Mouse (Mus musculus) megakaryocyte progenitor cell, adult 5-6 weeks (primary cell): Measurements from ENCODE around the gene Thsd7a. TPM values are rescaled to one million over a fixed set of nuclear protein-coding genes. Genes with fewer than 3 reads are reported as not detected.
A peak's percentile ranks its signal among the peaks of the same experiment; 100 is the strongest.

Source experiments
- ATAC-seq: replicated peaks from 2 replicates; pipeline ENCODE4 v1.8.0; 2016; ENCODE audit warnings: mild to moderate bottlenecking, moderate TSS enrichment, inconsistent platforms; ENCODE audit not compliant: poor library complexity
- total RNA-seq, 2 experiments: library from RNA; stranded (forward) in 1 of 2; stranded (reverse) in 1 of 2; fragments of 157-497, 149-512 nt in 1 of 2; fragments of 200-1000 nt in 1 of 2; gene quantifications; 2 replicates each; pipeline versions ENCODE4 v1.2.3 to v1.2.4; 2015 to 2017

The Thsd7a gene
- total RNA-seq, 2 experiments from 2014 or later = not detected

DNA sequence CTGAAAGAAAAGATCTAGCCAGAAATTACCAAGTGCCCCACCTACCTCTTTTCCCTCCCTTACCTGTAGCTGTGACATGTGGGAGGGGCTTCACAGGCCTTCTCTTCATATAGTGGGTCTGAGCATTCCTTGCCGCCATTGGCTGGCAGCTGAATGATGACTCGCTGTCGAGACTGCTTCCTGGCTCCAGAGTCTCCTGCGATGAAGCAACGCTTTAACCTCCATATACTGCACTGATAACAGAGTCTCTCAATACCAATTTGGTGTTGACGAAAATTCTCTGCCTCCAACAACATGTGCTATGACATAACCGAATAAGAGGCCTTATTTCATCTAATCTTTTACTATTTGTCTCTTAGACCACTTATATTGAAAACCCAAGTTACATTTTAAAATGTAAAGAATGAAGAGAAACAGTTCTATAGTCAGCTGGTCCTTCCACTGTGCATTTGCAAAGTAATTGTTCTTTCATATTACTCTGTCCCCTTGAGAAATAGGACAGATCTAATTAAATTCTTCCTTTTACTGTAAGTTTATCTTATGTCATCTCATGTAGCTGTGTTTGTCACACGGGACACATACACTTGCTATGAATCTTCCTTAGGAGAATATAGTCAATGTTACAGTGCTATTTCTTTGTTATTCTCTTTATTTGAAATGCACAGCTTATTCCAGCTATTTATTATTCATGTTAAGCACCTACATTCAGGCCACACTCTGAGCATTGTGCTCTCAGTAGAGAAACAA, 351.3 kb downstream of the Thsd7a start:
- ATAC-seq = no peak

DNA sequence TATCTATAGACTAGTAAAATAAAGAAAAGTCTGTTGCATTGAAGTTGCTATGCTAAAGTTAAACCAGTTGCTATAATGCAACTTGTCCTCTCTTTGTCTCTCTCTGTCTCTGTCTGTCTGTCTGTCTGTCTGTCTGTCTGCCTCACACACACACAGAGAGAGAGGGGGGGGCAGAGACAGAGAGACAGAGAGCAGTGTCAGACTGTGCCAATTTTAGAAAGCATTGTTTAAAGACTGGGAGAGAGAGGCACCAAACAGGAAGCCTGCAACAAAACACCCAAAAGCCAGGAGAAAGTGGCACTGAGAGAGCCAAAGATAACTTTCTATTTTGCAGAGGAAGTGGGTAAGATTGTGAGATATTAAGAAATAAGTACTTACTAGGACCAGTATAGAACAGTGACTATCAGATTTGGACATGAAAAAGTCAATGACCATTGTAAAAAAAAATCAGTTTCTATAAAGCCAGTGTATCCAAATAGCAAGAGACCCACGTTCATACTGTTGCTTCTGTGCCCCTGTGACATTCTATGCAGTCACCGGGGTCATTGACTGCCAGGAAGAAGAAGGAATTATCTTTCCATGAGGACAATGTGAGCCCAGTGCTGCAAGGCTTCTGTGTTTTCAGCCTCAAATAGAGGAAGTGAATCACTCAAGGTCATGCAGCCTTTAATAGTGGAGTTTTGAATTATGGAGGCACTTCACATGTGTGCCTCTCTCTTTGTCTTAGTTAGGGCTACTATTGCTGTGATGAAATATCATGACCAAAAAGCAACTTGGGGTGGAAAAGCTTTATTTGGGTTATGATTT, 355.4 kb downstream of the Thsd7a start:
- peak; percentile 86 for ATAC-seq

DNA sequence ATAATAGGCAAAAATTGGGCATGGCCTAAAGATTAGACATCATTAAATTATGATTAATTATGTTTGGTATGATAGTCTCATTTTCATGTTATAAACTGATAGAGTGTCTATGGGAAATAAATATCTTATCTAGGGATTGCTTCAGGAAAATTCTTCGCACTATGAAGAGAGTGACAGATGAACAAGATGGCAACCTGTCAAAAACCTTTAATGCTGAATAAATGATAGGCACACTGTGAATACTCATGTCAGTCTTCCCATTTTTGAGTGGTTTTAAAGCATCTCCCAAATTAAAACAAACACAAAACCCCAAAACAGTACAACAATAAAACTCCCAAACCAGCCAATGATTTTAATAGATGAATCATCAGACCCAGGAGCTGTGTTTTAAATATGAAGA, 362.5 kb downstream of the Thsd7a start:
- no peak for ATAC-seq

DNA sequence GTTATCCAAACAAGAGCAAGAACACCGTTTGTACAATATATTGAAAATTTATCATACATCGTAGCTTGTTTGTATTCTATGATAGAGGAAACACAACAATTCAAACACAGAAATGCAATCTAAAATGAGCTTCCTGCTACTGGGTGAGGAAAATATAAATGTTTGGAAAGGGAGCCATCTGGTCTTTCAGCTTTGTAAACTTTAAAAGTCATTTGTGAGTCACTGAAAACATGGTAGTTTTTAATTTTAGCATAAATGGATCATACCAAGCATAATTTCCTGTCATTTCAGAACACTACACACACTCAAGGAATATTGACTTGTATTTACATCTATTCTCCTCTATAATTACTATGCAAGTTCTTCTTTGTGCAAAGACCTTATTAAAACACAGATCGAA, 363.6 kb downstream of the Thsd7a start:
- ATAC-seq = no peak

DNA sequence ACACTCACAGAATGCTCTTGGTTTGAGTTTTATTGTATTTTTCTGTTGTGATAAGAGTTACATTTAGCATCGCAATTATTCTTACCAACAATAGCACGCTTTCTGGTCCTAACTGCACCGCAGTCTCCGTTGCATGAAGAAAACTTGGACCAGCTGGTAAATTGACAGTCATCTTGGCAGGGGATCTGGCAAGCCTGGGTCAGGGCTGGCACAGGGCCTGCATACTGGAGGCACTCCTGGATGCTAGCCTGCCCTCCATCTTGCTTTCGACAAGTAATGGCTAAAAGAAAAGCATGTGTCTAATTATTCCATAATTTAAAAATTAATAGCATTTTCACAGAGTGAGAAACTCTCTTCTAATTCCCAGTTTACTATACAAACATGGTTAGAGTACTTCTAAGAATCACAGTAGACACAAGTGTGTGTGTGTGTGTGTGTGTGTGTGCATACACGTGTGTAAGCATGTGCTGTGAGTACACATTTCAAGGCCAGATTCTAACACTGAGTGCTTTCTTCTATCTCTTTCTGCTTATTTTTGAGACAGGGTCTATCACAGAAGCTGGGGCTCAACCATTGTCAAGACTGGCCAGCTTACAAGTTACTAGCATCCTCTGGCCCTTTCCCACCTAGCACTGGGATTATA, 368.0 kb downstream of the Thsd7a start:
- ATAC-seq = no peak

DNA sequence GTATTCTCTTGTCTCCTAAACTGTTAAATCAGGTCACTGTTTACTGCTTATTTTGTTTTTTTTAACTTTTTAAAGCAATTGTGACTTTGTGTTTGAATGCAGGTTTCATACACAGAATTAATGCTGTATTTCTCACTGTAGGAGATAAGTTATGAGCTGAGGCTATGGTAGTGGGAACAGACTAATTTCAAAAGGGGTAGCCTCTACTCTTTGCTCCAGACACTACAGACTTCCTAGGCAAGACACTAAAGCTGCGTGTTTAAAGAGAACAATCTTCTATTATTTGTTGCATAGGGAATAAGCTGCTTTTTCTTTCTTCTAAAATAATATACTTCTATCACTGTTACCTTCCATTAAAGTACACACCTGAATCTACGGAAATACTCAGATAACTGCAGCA, 368.5 kb downstream of the Thsd7a start:
- no peak for ATAC-seq

DNA sequence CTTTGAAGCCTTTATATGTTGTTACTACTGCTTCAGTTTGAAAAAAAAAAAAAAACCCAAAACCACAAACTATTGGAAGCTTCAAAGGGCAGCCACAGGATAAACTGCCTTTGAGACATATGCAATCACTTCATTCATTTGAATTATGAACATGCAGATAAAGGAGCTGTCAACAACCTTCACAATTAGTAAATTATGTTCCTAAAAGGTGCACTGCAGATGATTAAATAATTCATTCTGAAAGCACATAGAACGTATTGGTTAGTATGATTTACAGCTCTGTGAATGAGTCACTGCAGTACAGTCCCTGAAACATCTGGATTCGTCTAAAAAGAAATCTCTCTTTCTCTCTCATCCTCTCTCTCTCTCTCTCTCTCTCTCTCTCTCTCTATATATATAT, 390.5 kb downstream of the Thsd7a start:
- no peak for ATAC-seq

DNA sequence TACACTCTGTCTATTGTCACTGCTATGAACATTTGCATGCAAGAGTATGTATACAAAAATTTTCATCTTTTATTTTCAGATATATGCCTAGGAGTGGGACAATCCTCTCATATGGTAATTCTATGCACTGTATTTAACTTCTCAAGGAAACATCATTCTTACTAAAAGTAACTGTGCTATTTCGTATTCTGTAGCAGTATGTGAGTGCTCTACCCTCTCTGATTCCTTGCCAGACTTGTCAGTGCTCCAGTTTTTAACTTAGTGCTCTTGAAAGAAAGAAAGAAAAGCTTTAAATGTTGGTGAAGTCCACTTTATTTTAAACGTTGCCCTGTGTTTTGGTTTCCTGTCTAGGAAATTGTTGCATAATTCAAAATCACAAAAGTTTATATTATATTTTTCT, 395.6 kb downstream of the Thsd7a start:
- no peak for ATAC-seq

DNA sequence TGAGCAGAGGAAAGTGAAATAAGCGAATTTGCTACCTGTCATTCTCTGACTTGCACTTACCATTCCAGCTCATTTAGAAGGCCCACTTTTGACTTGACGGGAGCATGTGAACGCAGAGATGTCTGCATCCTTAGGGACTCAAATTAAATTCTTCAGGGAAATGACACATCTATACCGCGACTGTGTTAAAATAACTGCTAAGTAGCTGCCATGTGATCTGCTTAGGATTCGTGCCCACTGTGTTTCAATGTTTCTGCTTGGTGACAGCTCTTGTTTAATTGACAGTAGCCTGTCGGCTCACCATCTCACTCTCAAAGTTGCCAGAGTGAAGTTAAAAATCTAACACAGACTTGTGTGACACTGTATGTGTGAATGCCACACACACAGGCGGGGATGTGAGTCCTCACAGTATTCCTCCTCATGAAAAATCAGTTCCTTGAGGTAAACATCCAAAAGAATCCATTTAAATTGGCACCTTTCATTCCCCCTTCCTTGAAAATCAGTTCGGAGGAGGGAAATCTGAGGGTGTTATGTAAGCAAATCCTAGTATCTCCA, 397.0 kb downstream of the Thsd7a start:
- ATAC-seq = no peak

DNA sequence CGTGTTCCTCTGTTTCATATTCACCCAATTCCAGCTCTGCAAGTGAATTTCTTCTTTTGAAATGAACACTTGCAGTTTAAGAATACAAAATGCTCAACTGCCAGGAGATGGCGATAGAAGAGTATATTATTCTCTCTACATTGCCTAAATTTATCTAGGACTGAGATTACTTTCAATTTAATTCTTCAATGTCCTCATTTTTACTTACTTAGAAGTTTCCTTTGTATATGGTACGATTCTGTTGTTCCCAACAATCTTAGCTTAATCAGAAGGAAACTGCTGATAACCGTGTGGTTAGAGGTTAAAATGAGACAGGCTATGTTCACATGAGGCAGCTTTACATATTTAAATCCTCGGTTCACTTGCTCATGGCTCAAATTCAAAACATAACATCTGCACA, 398.5 kb downstream of the Thsd7a start:
- 0 out of 2 replicates have a peak, but pooled peaks have one; percentile 23 for ATAC-seq

DNA sequence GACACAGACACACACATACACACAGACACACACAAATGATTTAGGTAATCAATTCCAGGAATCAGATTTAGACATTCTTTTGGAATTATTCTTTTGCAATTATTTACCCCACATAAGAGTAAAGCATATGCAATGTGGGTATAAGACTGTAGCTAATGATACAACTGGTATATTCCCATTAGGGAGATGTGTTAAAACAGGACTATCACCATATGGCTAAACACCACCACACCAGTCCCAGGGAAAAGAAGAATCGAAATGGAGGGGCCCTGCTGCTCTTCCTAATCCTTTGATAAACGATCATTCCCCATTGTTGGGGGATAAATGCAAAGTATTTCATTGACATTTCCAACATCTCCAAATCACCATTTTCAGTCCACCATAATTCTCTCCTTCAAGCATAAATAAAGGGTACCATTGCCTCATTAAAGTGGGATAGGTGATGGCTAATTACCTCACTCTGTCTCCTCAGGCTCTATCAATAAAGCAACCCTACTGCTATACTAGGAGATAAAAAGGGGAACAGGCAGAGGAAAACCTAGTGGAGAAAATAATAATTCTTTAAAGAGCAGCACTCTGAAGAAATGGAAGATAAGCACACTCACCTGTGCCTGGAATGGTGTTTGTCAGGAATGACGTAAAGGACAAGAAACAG, 400.0 kb downstream of the Thsd7a start:
- ATAC-seq = no peak

DNA sequence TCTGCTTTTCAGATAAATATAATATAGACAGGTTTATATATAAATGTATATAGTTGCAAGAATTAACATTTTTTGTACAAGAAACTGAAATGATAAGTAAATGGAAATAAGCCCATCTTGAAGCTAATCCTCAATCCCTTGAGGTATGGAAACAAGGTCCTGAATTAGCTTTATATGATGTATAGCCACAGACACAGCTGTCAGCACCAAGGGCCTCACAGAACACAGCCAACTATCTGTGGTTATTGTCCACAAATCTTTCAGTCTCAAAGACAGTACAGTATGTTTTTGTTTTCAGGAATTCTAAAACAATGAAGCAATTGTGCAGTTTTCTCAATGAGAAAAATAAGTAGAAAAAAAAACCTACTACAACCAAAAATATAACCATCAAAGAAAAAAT, 400.5 kb downstream of the Thsd7a start:
- ATAC-seq = no peak

DNA sequence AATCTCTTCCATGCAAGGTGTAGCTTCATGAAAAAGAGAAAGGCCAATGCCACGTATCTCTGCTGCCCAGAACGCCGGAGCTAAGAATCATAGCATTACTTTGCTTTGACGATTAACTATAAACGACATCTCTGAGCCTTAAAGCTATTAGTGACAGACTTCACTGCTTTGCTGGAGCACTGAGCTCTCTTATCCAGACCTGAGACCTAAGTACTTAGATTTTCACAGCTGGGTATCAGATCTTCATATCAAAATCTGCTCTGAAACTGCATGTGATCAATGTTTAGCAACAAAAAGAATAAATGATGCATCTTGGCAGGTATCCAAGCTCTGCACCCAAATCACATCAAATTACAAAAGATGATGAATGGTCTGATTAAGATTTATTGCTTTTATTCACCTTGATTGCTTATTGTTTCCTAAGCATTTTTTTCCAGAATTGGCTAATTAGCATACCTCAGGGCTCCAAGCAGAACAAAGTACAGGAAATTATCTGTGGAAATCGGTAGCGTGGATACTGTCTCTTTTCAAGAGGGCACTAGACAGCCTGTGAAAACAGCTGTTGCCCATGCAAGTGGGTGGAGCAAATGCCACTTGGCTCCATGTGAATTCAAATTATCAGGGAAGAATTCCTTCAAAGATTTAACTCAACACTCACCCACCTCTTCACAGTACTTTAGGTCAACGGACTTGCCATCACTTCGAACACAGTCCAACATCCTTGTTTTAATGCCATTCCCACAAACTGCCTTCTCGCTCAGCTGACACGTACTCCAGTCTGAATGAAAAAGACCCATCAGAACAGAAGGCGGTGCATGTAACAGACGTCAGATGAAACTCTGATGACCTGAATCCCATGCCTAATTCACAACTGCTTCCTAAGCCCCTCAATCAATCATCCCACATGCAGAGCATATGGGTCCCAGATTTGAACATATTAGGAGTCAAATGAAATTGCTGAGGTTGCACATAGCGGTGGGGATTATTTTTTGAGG, 412.3 kb downstream of the Thsd7a start:
- ATAC-seq = no peak

DNA sequence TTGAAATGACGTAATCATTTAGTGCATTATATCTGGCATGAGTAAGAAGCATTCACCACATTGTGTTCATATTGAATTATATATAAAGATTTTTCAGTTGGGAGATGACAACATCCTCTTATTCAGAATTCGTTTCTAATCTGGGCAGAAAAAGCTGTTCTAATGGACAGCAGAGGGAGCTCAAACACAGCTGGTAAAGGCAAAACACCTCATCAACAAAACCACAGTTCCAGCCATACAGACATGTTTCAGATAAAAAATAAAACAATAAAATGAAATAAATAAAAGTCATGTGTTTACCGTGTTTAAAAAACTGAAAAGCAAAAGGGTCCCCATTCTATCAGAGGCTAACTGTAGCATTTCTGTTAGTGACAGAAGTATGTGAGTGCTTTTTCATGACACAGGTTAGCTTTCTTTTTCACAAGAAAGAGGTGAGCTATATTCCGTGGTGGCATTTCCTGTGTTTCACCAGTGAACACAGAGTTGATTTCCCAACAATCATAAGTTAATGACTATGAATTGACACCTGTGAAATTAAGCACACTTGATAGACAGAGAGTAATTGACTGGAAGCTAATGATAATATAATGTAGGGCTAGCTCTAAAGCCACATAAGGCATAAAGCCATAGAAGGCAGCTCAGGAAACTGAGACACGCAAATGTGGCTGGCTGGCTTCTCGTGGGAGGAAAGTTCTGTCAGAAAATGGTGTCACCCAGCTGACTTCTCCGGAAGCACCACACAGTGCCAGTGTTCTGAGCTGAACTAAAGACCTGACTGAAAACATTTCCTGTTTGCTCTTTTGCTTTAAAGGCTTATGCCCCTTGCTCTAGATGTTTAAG, 433.9 kb downstream of the Thsd7a start:
- ATAC-seq = peak; percentile 86

DNA sequence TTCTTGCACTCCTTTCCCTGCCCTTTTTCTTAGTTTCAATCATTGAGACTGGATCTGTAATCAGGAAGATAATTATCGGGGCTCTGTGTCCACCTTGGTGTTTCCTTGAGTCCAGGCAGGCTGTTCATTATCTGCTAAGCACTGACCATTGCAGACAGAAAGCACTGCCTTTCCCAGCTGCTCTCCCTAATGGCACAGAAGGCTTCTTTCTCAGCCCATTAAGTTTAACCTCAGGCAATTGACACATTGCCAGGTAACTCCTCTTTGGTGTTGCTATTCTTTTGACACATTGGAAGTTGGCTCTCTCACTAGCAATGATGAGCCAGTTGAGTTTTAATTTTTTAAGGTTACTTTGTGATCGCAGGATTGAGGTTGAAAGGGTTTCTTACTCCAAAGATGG, 441.7 kb downstream of the Thsd7a start:
- ATAC-seq = no peak

DNA sequence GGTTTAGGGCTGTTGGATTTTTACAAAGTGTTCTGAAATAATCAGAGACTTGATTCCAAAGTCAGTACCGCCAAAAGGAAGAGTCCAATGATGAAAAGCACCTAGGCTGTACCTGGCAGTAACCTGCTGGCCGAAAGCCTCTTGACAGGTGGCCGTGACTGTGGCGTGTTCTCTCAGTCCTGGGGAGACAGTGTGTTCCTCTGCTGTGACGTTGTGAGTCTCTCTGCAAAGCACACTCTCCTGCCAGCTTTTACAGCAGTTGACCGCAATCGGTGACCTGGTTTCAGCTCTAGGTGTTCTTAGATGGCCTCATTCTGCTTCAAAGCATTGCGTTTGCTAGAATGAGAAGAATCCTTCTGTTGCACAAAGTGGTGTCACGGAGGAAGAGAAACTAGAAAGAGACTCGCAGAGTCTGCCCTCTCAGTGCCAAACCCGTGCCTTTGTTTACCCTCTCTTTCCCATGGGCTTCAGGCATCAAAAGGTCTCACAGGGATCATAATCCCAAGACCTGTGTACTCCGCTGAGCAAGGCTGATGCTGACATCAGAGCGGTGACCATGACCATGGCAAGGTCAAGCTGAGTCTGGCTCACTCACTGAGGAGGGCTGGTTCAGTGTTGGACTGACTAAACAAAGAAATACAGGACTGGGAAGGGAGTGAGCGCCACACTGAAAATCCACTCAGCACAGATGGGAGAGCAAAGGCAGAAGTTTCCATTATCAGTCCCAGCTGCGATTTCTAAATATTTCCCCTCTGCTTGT, 486.4 kb downstream of the Thsd7a start:
- ATAC-seq = no peak
